Mouse (Mus musculus): ENCODE results near the gene Itpr2.

GRCm38 (mm10) chr6:146379263-146379662 is 122.8 kb downstream of the Itpr2 start:
- TF ChIP-seq CTCF (IDR thresholded peaks at IDR 0.05; ENCODE audit: low read depth, low read length) (no peak), POLR2AphosphoS5 (IDR thresholded peaks at IDR 0.05; ENCODE audit: insufficient replicate concordance, low read depth, low read length) (no peak)

All from G1E (cell line).